Mouse (Mus musculus) kidney, adult 2 months (tissue): Measurements from ENCODE around the gene Arpc2.

Experiments
- CTCF ChIP-seq: fragments of 200-500 bp; conservative IDR thresholded peaks from 2 replicates; pipeline ENCODE4 v1.5.1; 2011; ENCODE audit warnings: low read depth, mild to moderate bottlenecking, control low read depth, low read length, moderate library complexity, mixed read lengths; ENCODE audit not compliant: insufficient read depth, insufficient read length
- POLR2A ChIP-seq: fragments of 200-500 bp; IDR thresholded peaks from one replicate; pipeline ENCODE4 v1.6.1; 2011; ENCODE audit warnings: low read depth, low read length, control low read depth

DNA sequence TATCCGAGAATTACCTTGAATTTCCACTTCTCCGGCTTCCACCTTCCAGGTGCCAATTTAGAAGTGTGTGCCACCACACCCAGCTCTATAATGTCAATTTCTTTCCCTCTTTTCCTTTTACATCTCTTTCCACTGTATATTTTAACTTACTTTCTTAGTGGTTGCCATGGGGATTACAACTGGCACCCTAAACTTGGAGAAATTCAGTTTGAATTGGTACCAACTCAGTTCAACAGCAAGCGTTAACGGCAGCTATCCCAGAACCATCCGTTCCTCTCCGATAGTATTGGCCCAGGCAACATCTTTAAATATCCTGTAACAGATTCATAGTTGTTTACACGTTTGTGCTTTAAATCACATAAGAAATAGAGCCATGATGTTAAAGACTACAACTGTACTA is 16.0 kb upstream of the Arpc2 start:
- no peak for TF ChIP-seq POLR2A
- TF ChIP-seq CTCF = no peak
